Mouse (Mus musculus) Patski (cell line): ENCODE results near the gene Ankle2. TPM values are rescaled to one million over a fixed set of nuclear protein-coding genes. Genes with fewer than 3 reads are reported as not detected.

Experiments used
- ATAC-seq: fragments of 100-300 bp; one replicate; pipeline ENCODE4 v1.8.0; 2021
- CTCF ChIA-PET: fragments of 350-600 bp; sonication (Branson Sonifier 250); formaldehyde crosslinking; loops from one replicate; lab custom pipeline; 2022; ENCODE audit warnings: inconsistent platforms; lab: Charles Lee
- POLR2A ChIA-PET: fragments of 350-600 bp; sonication (Branson Sonifier 250); formaldehyde crosslinking; loops from one replicate; lab custom pipeline; 2022; ENCODE audit warnings: antibody characterized with exemption, inconsistent platforms; lab: Charles Lee
- DNase-seq: peaks from one replicate; pipeline ENCODE4 v3.0.0-alpha.2; 2011; ENCODE audit warnings: low read depth, low spot score
- H3K27me3 ChIP-seq: fragments of 371-371 bp; one replicate; pipeline ENCODE4 v1.5.1; 2021
- CTCF ChIP-seq: fragments of 100-300 bp; IDR thresholded peaks from one replicate; pipeline ENCODE4 v1.5.1; 2021
- in situ Hi-C: fragments of 300-500 bp; cut with MboI; formaldehyde crosslinking; loops from 3 replicates; pipeline ENCODE4 v1.11.1; 2018; ENCODE audit warnings: low pct_unique_long_range_greater_than_20kb, mixed read lengths
- polyA plus RNA-seq: library from polyadenylated mRNA; unstranded; gene quantifications from one replicate; pipeline ENCODE4 v1.2.3, GENCODE M21; 2021

Ankle2 gene
- polyA plus RNA-seq, 1 experiment from 2014 or later, result 40.2 TPM

- no peak for TF ChIP-seq CTCF
- ChIA-PET CTCF (interaction anchor here (0.9 to 1.7 kb wide), 3 partner anchors 9 to 26 kb away, joined by 3 to 9 read pairs (median 9); no protein-coding TSS in a partner anchor), POLR2A (interaction anchor here (0.8 kb wide), 1 partner anchor 12 kb away, joined by 4 read pairs; no protein-coding TSS in a partner anchor)
- no peak for ATAC-seq
- DNase-seq, result no peak
- in situ Hi-C loops, result no loop called here
- H3K27me3 ChIP-seq, result no peaks in the 10 kb centered on the region
These were observed 414 bp upstream of the Ankle2 start for GRCm38 (mm10) chr5:110230401-110230779.

GRCm38 (mm10) chr5:110231638-110232037 is 834 bp downstream of the Ankle2 start:
- ATAC-seq (no peak), DNase-seq (no peak)
- H3K27me3 ChIP-seq, result no peaks in the 10 kb centered on the region
- in situ Hi-C loops, result no loop called here
- POLR2A ChIA-PET, result interaction anchor here (1.0 to 1.4 kb wide), 2 partner anchors 13 to 37 kb away, joined by 3 to 4 read pairs; no protein-coding TSS in a partner anchor
- CTCF ChIA-PET, result no interaction called here
- peak; percentile 74 for TF ChIP-seq CTCF

GRCm38 (mm10) chr5:110232346-110232745 is 1.5 kb downstream of the Ankle2 start:
- POLR2A ChIA-PET, result no interaction called here
- no peak for ATAC-seq
- CTCF ChIA-PET, result no interaction called here
- no peak for DNase-seq
- H3K27me3 ChIP-seq, result no peaks in the 10 kb centered on the region
- TF ChIP-seq CTCF, result no peak
- in situ Hi-C loops, result no loop called here

GRCm38 (mm10) chr5:110244091-110244490 is 13.3 kb downstream of the Ankle2 start:
- in situ Hi-C loops, result no loop called here
- ChIA-PET POLR2A (no interaction called here), CTCF (interaction anchor here (1.0 to 2.8 kb wide), 3 partner anchors 8 to 10 kb away, joined by 3 to 9 read pairs (median 4); no protein-coding TSS in a partner anchor)
- no peak for TF ChIP-seq CTCF
- DNase-seq, result no peak
- no peak for ATAC-seq
- H3K27me3 ChIP-seq, result no peaks in the 10 kb centered on the region

- in situ Hi-C loops, result no loop called here
- no peaks in the 10 kb centered on the region for H3K27me3 ChIP-seq
- CTCF ChIA-PET, result interaction anchor here (1.6 kb wide), 1 partner anchor 9 kb away, joined by 5 read pairs; no protein-coding TSS in a partner anchor
- POLR2A ChIA-PET, result no interaction called here
- ATAC-seq, result no peak
- no peak for TF ChIP-seq CTCF
- DNase-seq, result no peak
These were observed 36.1 kb downstream of the Ankle2 start for GRCm38 (mm10) chr5:110266941-110267340.

- H3K27me3 ChIP-seq, result no peaks in the 10 kb centered on the region
- peak; percentile 68 for ATAC-seq
- TF ChIP-seq CTCF, result peak; percentile 87
- in situ Hi-C loops, result no loop called here
- ChIA-PET CTCF (interaction anchor here (1.6 to 2.8 kb wide), 2 partner anchors 12 to 15 kb away, joined by 5 to 17 read pairs; partner anchors contain the start of genes Pole and Pxmp2), POLR2A (interaction anchor here (0.7 to 0.9 kb wide), 2 partner anchors 38 to 502 kb away, joined by 3 to 6 read pairs; partner anchors contain the start of gene Ankle2)
- peak; percentile 56 for DNase-seq
These were observed 38.6 kb downstream of the Ankle2 start, which contains the start of gene Pgam5 for GRCm38 (mm10) chr5:110269141-110270101. Gene Pgam5, minus strand, starts transcription at chr5:110269913.

- no peaks in the 10 kb centered on the region for H3K27me3 ChIP-seq
- DNase-seq (no peak), ATAC-seq (no peak)
- in situ Hi-C loops, result no loop called here
- CTCF ChIA-PET, result interaction anchor here (0.7 to 2.8 kb wide), 2 partner anchors 14 to 15 kb away, joined by 3 to 17 read pairs; partner anchors contain the start of genes Pole and Pxmp2
- no peak for TF ChIP-seq CTCF
- POLR2A ChIA-PET, result no interaction called here
These were observed 39.4 kb downstream of the Ankle2 start for GRCm38 (mm10) chr5:110270242-110270641.

GRCm38 (mm10) chr5:110274147-110274546 is 43.3 kb downstream of the Ankle2 start:
- ChIA-PET POLR2A (no interaction called here), CTCF (interaction anchor here (1.7 kb wide), 1 partner anchor 10 kb away, joined by 4 read pairs; no protein-coding TSS in a partner anchor)
- no peak for ATAC-seq
- no peak for DNase-seq
- in situ Hi-C loops, result no loop called here
- H3K27me3 ChIP-seq, result no peaks in the 10 kb centered on the region
- no peak for TF ChIP-seq CTCF

- H3K27me3 ChIP-seq, result no peaks in the 10 kb centered on the region
- in situ Hi-C loops, result no loop called here
- TF ChIP-seq CTCF, result no peak
- POLR2A ChIA-PET, result no interaction called here
- ATAC-seq, result peak; percentile 66
- CTCF ChIA-PET, result interaction anchor here (1.7 kb wide), 1 partner anchor 10 kb away, joined by 4 read pairs; no protein-coding TSS in a partner anchor
- no peak for DNase-seq
These were observed 44.0 kb downstream of the Ankle2 start for GRCm38 (mm10) chr5:110274846-110275245.

- in situ Hi-C loops, result no loop called here
- POLR2A ChIA-PET, result no interaction called here
- DNase-seq (no peak), ATAC-seq (no peak)
- CTCF ChIA-PET, result interaction anchor here (1.0 to 1.6 kb wide), 2 partner anchors 8 to 9 kb away, joined by 3 to 5 read pairs; partner anchors contain the start of gene Pxmp2
- TF ChIP-seq CTCF, result no peak
- no peaks in the 10 kb centered on the region for H3K27me3 ChIP-seq
These were observed 45.6 kb downstream of the Ankle2 start for GRCm38 (mm10) chr5:110276391-110276790.
